Mouse (Mus musculus) stomach, postnatal 0 days (tissue): Measurements from ENCODE around the gene Ulk4. TPM values are rescaled to one million over a fixed set of nuclear protein-coding genes. Genes with fewer than 3 reads are reported as not detected.

ENCODE experiments used
- ATAC-seq: fragments of 200-750 bp; cut with Nextera tagmentation; 2 replicates; pipeline ENCODE4 v1.8.0; 2017; ENCODE audit not compliant: low FRiP score, low TSS enrichment
- DNase-seq: peaks from one replicate; pipeline ENCODE4 v3.0.0-alpha.2; 2016; ENCODE audit warnings: low spot score
- H3K27ac ChIP-seq: fragments of 300-500 bp; sonication (generic); replicated peaks from 2 replicates; pipeline ENCODE4 v1.5.1; 2014; ENCODE audit warnings: mild to moderate bottlenecking, control low read depth
- H3K27me3 ChIP-seq: fragments of 300-500 bp; sonication (generic); 2 replicates; pipeline ENCODE4 v1.6.1; 2014; ENCODE audit warnings: low read length; ENCODE audit not compliant: control insufficient read depth, insufficient read depth
- H3K36me3 ChIP-seq: fragments of 300-500 bp; sonication (generic); 2 replicates; pipeline ENCODE4 v1.6.1; 2014; ENCODE audit warnings: low read length, mixed read lengths; ENCODE audit not compliant: control insufficient read depth, insufficient read depth
- H3K4me1 ChIP-seq: fragments of 300-500 bp; sonication (generic); replicated peaks from 2 replicates; pipeline ENCODE4 v1.6.1; 2014; ENCODE audit warnings: antibody characterized with exemption; ENCODE audit not compliant: control insufficient read depth, insufficient read depth
- H3K4me2 ChIP-seq: fragments of 300-500 bp; sonication (generic); replicated peaks from 2 replicates; pipeline ENCODE4 v1.6.1; 2014; ENCODE audit warnings: low read depth, mild to moderate bottlenecking, control low read depth, moderate library complexity
- H3K4me3 ChIP-seq: fragments of 300-500 bp; sonication (generic); 2 replicates; pipeline ENCODE4 v1.5.1; 2014; ENCODE audit warnings: low read depth, low read length, control low read depth
- H3K9ac ChIP-seq: fragments of 300-500 bp; sonication (generic); 2 replicates; pipeline ENCODE4 v1.6.1; 2014; ENCODE audit warnings: mild to moderate bottlenecking, low read length, control low read depth, mixed read lengths
- H3K9me3 ChIP-seq: fragments of 300-500 bp; sonication (generic); 2 replicates; pipeline ENCODE4 v1.6.1; 2016; ENCODE audit warnings: low read length; ENCODE audit not compliant: control insufficient read depth
- CTCF ChIP-seq: IDR thresholded peaks from 2 replicates; pipeline ENCODE4 v1.5.1; 2016; ENCODE audit warnings: antibody characterized with exemption, low read depth, mild to moderate bottlenecking, moderate library complexity
- EP300 ChIP-seq: optimal IDR thresholded peaks from 2 replicates; pipeline ENCODE3; 2016; ENCODE audit warnings: antibody characterized with exemption
- WGBS: fragments of 180-500 bp; shearing (Covaris S2); extraction: QIAGEN DNeasy Blood & Tissue Kit; methylation state at CpG from one replicate; pipeline ENCODE4 v1.1.7; 2014; 5-methylcytosine and 5-hydroxymethylcytosine counted together
- polyA plus RNA-seq: library from polyadenylated mRNA; unstranded; fragments of >200 nt; fragmentation: Nextera tagmentation; extraction: Ambion mirVana; gene quantifications from 2 replicates; pipeline ENCODE4 v1.2.1, GENCODE M21; 2015

The Ulk4 gene
- polyA plus RNA-seq, 1 experiment from 2014 or later = 73.3 TPM

GRCm38 (mm10) chr9:120961466-120961865, 315.5 kb downstream of the Ulk4 start:
- Histone ChIP-seq H3K27ac (peak overlapping the region; percentile 40; the same call in 1 of the 2 replicates), H3K36me3 (peaks cover 46% of the 10 kb centered on the region), H3K4me1 (peaks cover 4% of the 10 kb centered on the region; the same call in 1 of the 2 replicates), H3K4me3 (no peak overlapping the region), H3K4me2 (no peak overlapping the region), H3K27me3 (no peaks in the 10 kb centered on the region), H3K9ac (no peak overlapping the region), H3K9me3 (no peaks in the 10 kb centered on the region)
- WGBS = 55% methylated on average over 3 of the region's 3 CpGs
- TF ChIP-seq CTCF (no peak), EP300 (no peak)
- ATAC-seq (no peak), DNase-seq (no peak)

GRCm38 (mm10) chr9:120960611-120961010, 316.4 kb downstream of the Ulk4 start:
- Histone ChIP-seq H3K36me3 (peaks cover 49% of the 10 kb centered on the region), H3K27ac (peak overlapping the region; percentile 58; the same call in 1 of the 2 replicates), H3K9me3 (no peaks in the 10 kb centered on the region), H3K27me3 (no peaks in the 10 kb centered on the region), H3K4me1 (peaks cover 4% of the 10 kb centered on the region; the same call in 1 of the 2 replicates), H3K4me2 (no peak overlapping the region), H3K9ac (no peak overlapping the region), H3K4me3 (no peak overlapping the region)
- WGBS = 58% methylated on average over 4 of the region's 4 CpGs
- no peak for TF ChIP-seq EP300
- no peak for TF ChIP-seq CTCF
- ATAC-seq (no peak), DNase-seq (no peak)

- DNase-seq = no peak
- H3K4me1 ChIP-seq = peaks cover 4% of the 10 kb centered on the region; the same call in 1 of the 2 replicates
- TF ChIP-seq EP300 (no peak), CTCF (no peak)
- H3K27me3 ChIP-seq = no peaks in the 10 kb centered on the region
- no peak overlapping the region for H3K27ac ChIP-seq
- peaks cover 57% of the 10 kb centered on the region for H3K36me3 ChIP-seq
- 79% methylated on average over 4 of the region's 4 CpGs for WGBS
- no peak for ATAC-seq
- H3K4me3 ChIP-seq = no peak overlapping the region
- H3K4me2 ChIP-seq = no peak overlapping the region
- H3K9me3 ChIP-seq = no peaks in the 10 kb centered on the region
- no peak overlapping the region for H3K9ac ChIP-seq
Measured at GRCm38 (mm10) chr9:120959225-120959624, 317.8 kb downstream of the Ulk4 start.

- H3K9ac ChIP-seq = no peak overlapping the region
- H3K9me3 ChIP-seq = no peaks in the 10 kb centered on the region
- no peak for ATAC-seq
- H3K4me2 ChIP-seq = no peak overlapping the region
- H3K36me3 ChIP-seq = peaks cover 56% of the 10 kb centered on the region
- no peaks in the 10 kb centered on the region for H3K27me3 ChIP-seq
- peaks cover 4% of the 10 kb centered on the region; the same call in 1 of the 2 replicates for H3K4me1 ChIP-seq
- H3K4me3 ChIP-seq = no peak overlapping the region
- WGBS = 53% methylated on average over 6 of the region's 6 CpGs
- no peak for DNase-seq
- no peak overlapping the region for H3K27ac ChIP-seq
- TF ChIP-seq CTCF = no peak
- no peak for TF ChIP-seq EP300
Measured at GRCm38 (mm10) chr9:120958560-120958959, 318.4 kb downstream of the Ulk4 start.

- Histone ChIP-seq H3K9me3 (no peaks in the 10 kb centered on the region), H3K27ac (no peak overlapping the region), H3K9ac (no peak overlapping the region), H3K27me3 (no peaks in the 10 kb centered on the region), H3K36me3 (peaks cover 61% of the 10 kb centered on the region), H3K4me2 (no peak overlapping the region), H3K4me3 (no peak overlapping the region), H3K4me1 (peaks cover 4% of the 10 kb centered on the region; the same call in 1 of the 2 replicates)
- TF ChIP-seq EP300 (no peak), CTCF (no peak)
- ATAC-seq = no peak
- WGBS = 71% methylated on average over 5 of the region's 5 CpGs
- DNase-seq = no peak
Measured at GRCm38 (mm10) chr9:120958051-120958450, 318.9 kb downstream of the Ulk4 start.

GRCm38 (mm10) chr9:120951947-120952346, 325.1 kb downstream of the Ulk4 start:
- Histone ChIP-seq H3K4me2 (no peak overlapping the region), H3K36me3 (peaks cover 58% of the 10 kb centered on the region), H3K4me1 (no peaks in the 10 kb centered on the region), H3K9me3 (no peaks in the 10 kb centered on the region), H3K9ac (no peak overlapping the region), H3K4me3 (no peak overlapping the region), H3K27me3 (no peaks in the 10 kb centered on the region), H3K27ac (no peak overlapping the region)
- ATAC-seq (peak; percentile 70), DNase-seq (peak; percentile 37)
- TF ChIP-seq EP300 (no peak), CTCF (no peak)
- 66% methylated on average over 3 of the region's 3 CpGs for WGBS
